Mouse (Mus musculus) neural tube, embryonic 11.5 days (tissue): ENCODE measurements around the gene Mta2. TPM values are rescaled to one million over a fixed set of nuclear protein-coding genes. Genes with fewer than 3 reads are reported as not detected.

Experiments
- ATAC-seq: fragments of 200-750 bp; cut with Nextera tagmentation; 2 replicates; pipeline ENCODE4 v1.8.0; 2017; ENCODE audit warnings: moderate number of reproducible peaks, mild to moderate bottlenecking, moderate TSS enrichment, moderate library complexity; ENCODE audit not compliant: insufficient read depth, low FRiP score, low TSS enrichment
- DNase-seq: peaks from one replicate; pipeline ENCODE4 v3.0.0-alpha.2; 2015; ENCODE audit warnings: low spot score
- H3K27ac ChIP-seq: fragments of 300-500 bp; sonication (generic); 2 replicates; pipeline ENCODE4 v1.5.1; 2014; ENCODE audit warnings: low read depth, mild to moderate bottlenecking, low read length
- H3K27me3 ChIP-seq: fragments of 300-500 bp; sonication (generic); 2 replicates; pipeline ENCODE4 v1.6.1; 2014; ENCODE audit warnings: mild to moderate bottlenecking, low read length, mixed read lengths; ENCODE audit not compliant: control insufficient read depth, insufficient read depth
- H3K36me3 ChIP-seq: fragments of 300-500 bp; sonication (generic); 2 replicates; pipeline ENCODE4 v1.6.1; 2014; ENCODE audit warnings: mild to moderate bottlenecking, low read length, moderate library complexity, mixed read lengths; ENCODE audit not compliant: control insufficient read depth, insufficient read depth
- H3K4me1 ChIP-seq: fragments of 300-500 bp; sonication (generic); 2 replicates; pipeline ENCODE4 v1.6.1; 2014; ENCODE audit warnings: low read length, mixed read lengths; ENCODE audit not compliant: control insufficient read depth, insufficient read depth
- H3K4me2 ChIP-seq: fragments of 300-500 bp; sonication (generic); 2 replicates; pipeline ENCODE4 v1.6.1; 2014; ENCODE audit warnings: low read depth, mild to moderate bottlenecking, moderate library complexity
- H3K4me3 ChIP-seq: fragments of 300-500 bp; sonication (generic); 2 replicates; pipeline ENCODE4 v1.5.1; 2014; ENCODE audit warnings: low read depth, low read length
- H3K9ac ChIP-seq: fragments of 300-500 bp; sonication (generic); 2 replicates; pipeline ENCODE4 v1.6.1; 2014; ENCODE audit warnings: mild to moderate bottlenecking, low read length
- H3K9me3 ChIP-seq: fragments of 300-500 bp; sonication (generic); 2 replicates; pipeline ENCODE4 v1.6.1; 2016; ENCODE audit warnings: low read length; ENCODE audit not compliant: control insufficient read depth
- WGBS: fragments of 180-500 bp; shearing (Covaris S2); extraction: QIAGEN DNeasy Blood & Tissue Kit; methylation state at CpG from one replicate; pipeline ENCODE4 v1.1.7; 2014; 5-methylcytosine and 5-hydroxymethylcytosine counted together
- polyA plus RNA-seq: library from polyadenylated mRNA; unstranded; fragments of >200 nt; fragmentation: Nextera tagmentation; extraction: Ambion mirVana; gene quantifications from 2 replicates; pipeline ENCODE4 v1.2.1, GENCODE M21; 2014

The Mta2 gene
- polyA plus RNA-seq, 1 experiment from 2014 or later, result 57.5 TPM

DNA sequence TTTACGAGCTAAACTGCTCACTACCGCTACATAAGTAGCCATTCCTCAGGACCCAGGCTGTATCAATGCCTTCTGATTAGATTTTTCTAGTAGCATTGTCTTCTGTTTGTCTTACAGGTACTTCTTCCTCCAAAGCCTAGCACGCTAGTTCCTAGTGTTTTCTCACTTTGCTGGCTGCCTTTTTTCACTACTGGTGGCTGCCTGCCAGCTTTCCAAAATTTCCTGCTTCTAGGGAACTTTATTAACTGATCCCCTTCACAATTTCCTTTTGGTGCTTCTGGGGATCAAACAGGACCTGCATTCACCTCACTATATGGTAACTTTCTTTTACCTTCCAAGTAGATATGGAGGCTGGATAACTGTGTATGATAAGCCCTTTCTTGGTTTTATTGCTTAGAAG, 42.6 kb upstream of the Mta2 start:
- WGBS, result 61% methylated on average over 3 of the region's 3 CpGs

DNA sequence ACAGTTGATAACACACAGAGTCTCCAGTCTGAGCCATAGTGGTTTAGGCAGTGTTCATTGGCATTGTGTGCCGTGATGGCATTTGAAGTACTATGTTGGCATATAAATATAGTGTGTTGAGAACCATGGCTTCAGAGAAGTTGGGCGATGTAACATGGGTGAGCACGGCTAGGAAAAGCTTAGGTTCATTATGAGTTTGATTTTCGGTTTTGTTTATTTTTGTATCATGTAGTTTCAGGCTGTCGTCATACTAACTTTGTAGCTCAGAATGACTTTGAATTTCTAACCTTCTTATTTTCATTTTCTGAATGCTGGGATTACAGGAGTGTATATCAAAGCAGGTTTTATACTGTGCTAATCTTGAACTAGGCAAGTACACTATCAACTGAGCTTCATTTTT, 38.3 kb upstream of the Mta2 start:
- H3K4me3 ChIP-seq, result no peak overlapping the region
- H3K27ac ChIP-seq, result no peak overlapping the region
- DNase-seq (no peak), ATAC-seq (no peak)
- no peaks in the 10 kb centered on the region for H3K9me3 ChIP-seq
- H3K27me3 ChIP-seq, result no peaks in the 10 kb centered on the region
- no peak overlapping the region for H3K4me2 ChIP-seq
- WGBS, result 94% methylated on average over 5 of the region's 5 CpGs
- H3K36me3 ChIP-seq, result peaks cover 28% of the 10 kb centered on the region
- H3K9ac ChIP-seq, result no peak overlapping the region
- peaks cover 8% of the 10 kb centered on the region for H3K4me1 ChIP-seq

More for the DNA sequence above, 42.6 kb upstream of the Mta2 start:
- peaks cover 11% of the 10 kb centered on the region for H3K36me3 ChIP-seq
- DNase-seq, result no peak
- no peaks in the 10 kb centered on the region for H3K9me3 ChIP-seq
- peaks cover 18% of the 10 kb centered on the region for H3K4me1 ChIP-seq
- H3K9ac ChIP-seq, result peak overlapping the region; percentile 94
- H3K4me2 ChIP-seq, result peak overlapping the region; percentile 63
- no peaks in the 10 kb centered on the region for H3K27me3 ChIP-seq
- no peak for ATAC-seq
- H3K27ac ChIP-seq, result no peak overlapping the region
- peak overlapping the region; percentile 88 for H3K4me3 ChIP-seq

DNA sequence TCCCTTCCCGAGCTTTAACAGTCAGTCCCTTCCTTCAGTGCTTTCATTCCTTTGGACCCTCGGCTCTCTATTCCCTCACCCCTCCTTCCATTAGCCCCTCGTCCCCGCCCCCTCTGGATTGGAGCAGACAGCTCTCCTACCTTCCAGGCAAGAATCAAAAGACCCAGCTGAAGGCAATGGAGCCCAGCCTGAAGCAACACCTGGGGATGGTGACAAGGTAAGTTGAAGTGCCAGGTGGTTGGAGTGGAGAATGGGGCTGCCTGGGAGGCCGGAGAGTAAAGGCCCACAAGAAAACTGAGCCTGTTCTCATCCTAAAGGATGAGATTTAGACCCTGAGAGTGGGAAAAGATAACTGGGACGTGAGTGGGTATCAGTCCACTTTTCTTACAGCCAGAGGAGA, 33.1 kb upstream of the Mta2 start:
- DNase-seq (no peak), ATAC-seq (no peak)
- H3K9ac ChIP-seq, result no peak overlapping the region
- H3K4me2 ChIP-seq, result no peak overlapping the region
- no peak overlapping the region for H3K27ac ChIP-seq
- H3K4me3 ChIP-seq, result no peak overlapping the region
- no peaks in the 10 kb centered on the region for H3K9me3 ChIP-seq
- no peaks in the 10 kb centered on the region for H3K27me3 ChIP-seq
- H3K36me3 ChIP-seq, result peaks cover 56% of the 10 kb centered on the region
- WGBS, result 91% methylated on average over 6 of the region's 6 CpGs
- no peaks in the 10 kb centered on the region for H3K4me1 ChIP-seq

DNA sequence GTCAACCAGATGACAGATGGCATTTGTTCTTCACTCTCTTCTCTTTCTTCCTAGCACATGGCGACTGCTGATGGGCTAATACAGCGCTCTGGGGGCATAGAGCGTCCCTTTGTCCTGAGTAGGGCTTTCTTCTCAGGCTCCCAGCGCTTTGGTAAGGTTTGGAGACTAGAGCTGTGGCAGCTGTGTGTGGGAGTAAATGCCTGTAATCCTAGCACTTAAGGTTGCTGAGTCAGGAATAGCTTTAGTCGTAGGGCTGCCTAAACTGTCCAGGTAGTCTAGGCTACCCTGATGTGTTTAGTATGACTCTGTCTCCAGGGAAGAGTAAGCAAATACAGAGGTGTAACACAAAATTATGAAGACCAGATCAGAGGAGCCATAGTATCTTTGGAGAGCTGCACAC, 29.9 kb upstream of the Mta2 start:
- Histone ChIP-seq H3K9me3 (no peaks in the 10 kb centered on the region), H3K4me3 (no peak overlapping the region), H3K36me3 (peaks cover 65% of the 10 kb centered on the region)

DNA sequence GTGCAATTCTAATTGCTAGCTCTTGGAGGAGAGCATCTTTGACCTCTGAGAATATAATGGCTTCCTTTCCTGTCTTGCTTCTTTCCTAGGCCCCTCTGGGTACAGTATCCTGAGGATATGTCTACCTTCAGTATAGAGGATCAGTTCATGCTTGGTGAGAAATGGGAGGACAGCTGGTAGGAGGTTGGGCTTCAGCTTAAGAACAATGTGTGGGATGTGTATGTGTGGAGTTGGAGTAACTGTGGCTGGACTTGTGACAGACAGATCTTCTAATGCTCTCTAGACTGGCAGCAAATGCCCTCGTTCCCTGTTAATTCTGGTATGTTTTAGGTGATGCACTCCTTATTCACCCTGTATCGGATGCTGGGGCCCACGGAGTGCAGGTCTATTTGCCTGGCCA, 27.5 kb upstream of the Mta2 start:
- H3K36me3 ChIP-seq, result peaks cover 45% of the 10 kb centered on the region
- no peaks in the 10 kb centered on the region for H3K27me3 ChIP-seq
- H3K4me3 ChIP-seq, result no peak overlapping the region
- H3K9ac ChIP-seq, result no peak overlapping the region
- H3K9me3 ChIP-seq, result no peaks in the 10 kb centered on the region
- ATAC-seq (no peak), DNase-seq (no peak)
- no peak overlapping the region for H3K4me2 ChIP-seq
- no peaks in the 10 kb centered on the region for H3K4me1 ChIP-seq
- no peak overlapping the region for H3K27ac ChIP-seq
- whole genome bisulfite sequencing, result 93% methylated on average over 3 of the region's 3 CpGs

More for the DNA sequence above, 29.9 kb upstream of the Mta2 start:
- H3K9ac ChIP-seq, result no peak overlapping the region
- no peaks in the 10 kb centered on the region for H3K4me1 ChIP-seq
- DNase-seq, result no peak
- WGBS, result 92% methylated on average over 5 of the region's 5 CpGs
- H3K4me2 ChIP-seq, result no peak overlapping the region
- H3K27me3 ChIP-seq, result no peaks in the 10 kb centered on the region
- H3K27ac ChIP-seq, result no peak overlapping the region
- ATAC-seq, result no peak

DNA sequence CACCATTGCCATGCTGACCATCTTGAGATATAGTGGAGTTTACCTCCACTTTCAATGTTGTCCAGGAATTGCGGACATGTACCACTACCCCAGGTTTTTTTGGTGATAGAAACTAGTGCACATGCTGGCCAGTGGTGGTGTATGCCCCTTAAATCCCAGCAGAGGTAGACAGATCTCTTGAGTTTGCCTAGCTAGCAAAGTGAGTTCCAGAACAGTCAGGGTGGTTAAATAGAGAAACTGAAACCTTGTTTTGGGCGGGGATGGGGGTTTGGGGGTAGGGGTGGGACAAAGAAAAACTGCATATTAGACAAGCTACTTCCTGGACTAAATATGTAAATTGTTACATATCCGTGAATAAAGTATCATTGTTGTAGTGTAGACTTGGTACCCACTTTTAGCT, 22.7 kb upstream of the Mta2 start:
- Histone ChIP-seq H3K4me2 (no peak overlapping the region), H3K27me3 (no peaks in the 10 kb centered on the region), H3K4me3 (no peak overlapping the region), H3K36me3 (peaks cover 16% of the 10 kb centered on the region), H3K9me3 (no peaks in the 10 kb centered on the region), H3K9ac (no peak overlapping the region), H3K27ac (no peak overlapping the region), H3K4me1 (peaks cover 12% of the 10 kb centered on the region)
- ATAC-seq (no peak), DNase-seq (no peak)
- 90% methylated on average over 3 of the region's 3 CpGs for WGBS

DNA sequence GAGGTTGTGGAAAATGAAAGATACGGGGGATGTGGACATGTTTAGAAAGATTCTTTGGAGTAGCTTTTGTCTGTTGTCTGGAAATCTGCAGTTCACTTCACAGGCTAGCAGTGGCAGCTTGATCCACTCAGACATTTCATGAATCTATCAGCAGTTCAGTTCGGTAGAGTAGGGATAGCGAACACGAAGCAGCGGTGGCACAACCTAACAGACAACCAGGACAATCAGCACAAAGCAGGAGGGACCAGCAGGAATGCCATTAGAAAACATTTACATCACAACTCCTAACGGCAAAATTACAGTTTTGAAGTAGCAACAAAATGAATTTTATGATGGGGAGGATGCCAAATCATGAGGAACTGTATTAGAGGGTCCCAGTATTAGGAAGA, 22.0 kb upstream of the Mta2 start:
- DNase-seq (no peak), ATAC-seq (no peak; the same call in 1 of the 2 replicates)
- H3K4me1 ChIP-seq, result peaks cover 12% of the 10 kb centered on the region
- peaks cover 12% of the 10 kb centered on the region for H3K36me3 ChIP-seq
- H3K4me2 ChIP-seq, result peak overlapping the region; percentile 83
- H3K27me3 ChIP-seq, result no peaks in the 10 kb centered on the region
- H3K9ac ChIP-seq, result peak overlapping the region; percentile 84
- 61% methylated on average over 6 of the region's 6 CpGs for WGBS
- H3K4me3 ChIP-seq, result peak overlapping the region; percentile 86
- peak overlapping the region; percentile 60 for H3K27ac ChIP-seq
- H3K9me3 ChIP-seq, result no peaks in the 10 kb centered on the region

DNA sequence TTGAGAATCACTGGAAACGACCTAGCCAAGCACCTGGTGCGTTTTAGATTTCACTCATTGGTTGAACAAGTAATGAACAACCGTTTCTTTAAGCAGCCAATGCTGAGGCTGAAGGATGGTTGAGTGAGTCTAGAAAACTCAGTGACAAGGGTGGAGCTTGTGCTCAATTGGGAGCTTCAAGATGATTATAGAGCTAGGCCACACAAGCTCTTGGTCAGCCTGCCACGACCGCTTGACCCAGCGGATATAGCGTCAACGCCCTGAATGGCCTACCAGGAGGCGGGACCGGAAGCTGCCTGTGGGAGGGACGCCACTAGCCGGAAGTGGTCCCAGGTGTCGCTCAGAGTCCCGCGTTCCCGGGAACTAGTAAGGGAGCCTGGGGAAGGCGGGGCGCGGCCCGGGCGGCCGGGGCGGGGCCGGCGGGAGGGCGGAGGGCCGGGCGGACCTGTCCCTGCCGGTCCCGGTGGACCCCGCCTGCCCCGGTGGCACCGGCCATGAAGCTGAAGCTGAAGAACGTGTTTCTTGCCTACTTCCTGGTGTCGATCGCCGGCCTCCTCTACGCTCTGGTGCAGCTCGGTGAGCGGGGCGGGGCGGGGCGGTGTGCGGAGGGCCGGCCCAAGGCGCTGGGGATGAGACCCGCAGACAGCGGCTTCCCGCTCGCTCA, 21.5 kb upstream of the Mta2 start, which contains the start of gene B3gat3:
Gene B3gat3 (plus strand): TSS at position 302 of the 664 bp plus-strand sequence.
- WGBS, result 2% methylated on average over 47 of the region's 50 CpGs
- Histone ChIP-seq H3K9me3 (no peaks in the 10 kb centered on the region), H3K4me3 (peak within 1 kb of the TSS; percentile 86), H3K36me3 (peaks cover 7% of the 10 kb centered on the region), H3K9ac (peak within 1 kb of the TSS; percentile 84), H3K27ac (peak within 1 kb of the TSS; percentile 60), H3K27me3 (no peaks in the 10 kb centered on the region), H3K4me2 (peak within 1 kb of the TSS; percentile 83), H3K4me1 (peaks cover 12% of the 10 kb centered on the region)
- peak; percentile 97 for ATAC-seq
- peak; percentile 93 for DNase-seq

DNA sequence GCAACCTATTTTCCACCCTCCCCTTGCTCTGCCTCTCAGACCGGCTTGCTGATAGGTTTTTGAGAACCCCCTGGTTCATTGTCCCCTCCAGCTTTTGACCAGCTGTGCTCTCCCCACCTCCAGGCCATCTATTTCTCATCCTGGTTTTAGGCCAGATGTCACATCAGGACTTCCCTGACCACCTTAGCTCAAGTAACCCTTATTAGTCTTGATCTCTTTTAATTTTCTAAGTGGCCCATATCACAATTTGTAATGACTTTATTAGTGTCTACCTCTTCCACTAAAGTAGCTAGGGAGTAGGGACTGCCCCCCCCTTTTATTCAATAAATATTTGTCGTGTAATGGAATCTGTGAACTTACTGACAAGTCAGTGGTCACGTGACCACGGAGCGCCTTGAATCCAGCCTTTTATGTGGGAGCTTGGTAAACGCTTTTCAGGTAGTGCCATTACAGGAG, 20.8 kb upstream of the Mta2 start:
- ATAC-seq, result peak; percentile 3; the same call in 1 of the 2 replicates

More for the DNA sequence above, 20.8 kb upstream of the Mta2 start:
- DNase-seq, result no peak
- no peaks in the 10 kb centered on the region for H3K27me3 ChIP-seq
- H3K9ac ChIP-seq, result peak overlapping the region; percentile 84
- peak overlapping the region; percentile 86 for H3K4me3 ChIP-seq
- peaks cover 4% of the 10 kb centered on the region for H3K36me3 ChIP-seq
- H3K27ac ChIP-seq, result peak overlapping the region; percentile 60
- H3K4me2 ChIP-seq, result peak overlapping the region; percentile 83
- H3K9me3 ChIP-seq, result no peaks in the 10 kb centered on the region
- peaks cover 12% of the 10 kb centered on the region for H3K4me1 ChIP-seq
- 2% methylated on average over 6 of the region's 6 CpGs for WGBS
